Mouse (Mus musculus): ENCODE measurements at regions not wholly inside any gene's neighbourhood (a gene's known extent, or its start where the extent isn't known, plus 50 kb on each side); places are given as distances from the start of the nearest gene placed in this dataset.

DNA sequence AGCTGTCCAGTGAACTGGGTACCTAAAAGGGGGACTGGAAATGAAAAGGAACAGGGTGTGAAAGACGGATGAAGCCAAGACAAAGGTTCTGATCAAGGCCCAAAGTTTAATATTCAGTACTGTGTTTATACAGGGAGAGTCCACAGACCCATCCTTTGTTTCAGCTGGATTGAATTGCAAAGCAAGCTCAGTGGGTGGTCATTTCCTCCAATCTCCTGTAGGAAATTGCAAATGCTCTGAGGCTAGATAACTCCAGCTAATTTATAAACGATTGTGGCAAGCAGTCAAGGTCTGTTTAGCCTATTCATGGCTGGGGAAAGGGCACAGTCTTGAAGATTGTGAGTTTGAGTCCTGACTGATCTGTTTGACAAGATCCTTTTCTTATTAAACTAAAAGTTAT, 650.3 kb downstream of the Ccdc50 start:
- Histone ChIP-seq H3K4me3 (no peak overlapping the region), H3K27ac (no peak overlapping the region)
- DNase-seq (ENCODE audit: low spot score in 2 of 2), result no peak
- TF ChIP-seq CTCF (conservative IDR thresholded peaks at IDR 0.05), result no peak

DNA sequence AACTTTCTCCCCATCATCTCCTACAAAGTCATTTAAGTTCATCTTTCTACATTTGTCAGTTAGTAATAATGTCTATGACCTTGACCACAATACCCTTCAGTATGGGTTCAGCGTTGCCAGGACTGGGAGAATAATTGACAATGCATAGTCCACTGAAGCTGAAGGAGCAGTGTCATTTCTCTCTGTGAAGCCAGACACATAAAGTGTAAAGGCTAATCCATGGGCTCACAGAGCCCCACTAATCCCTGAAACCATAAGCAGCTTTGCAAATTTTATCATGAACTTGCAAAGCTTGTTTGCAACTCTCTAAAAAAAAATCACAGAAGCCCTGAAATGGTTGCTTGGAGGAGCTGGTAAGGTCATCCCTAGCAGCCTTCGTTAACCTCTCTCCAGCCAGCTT, 654.4 kb downstream of the Ccdc50 start:
- Histone ChIP-seq H3K27ac (no peak overlapping the region), H3K4me3 (no peak overlapping the region)
- TF ChIP-seq CTCF (conservative IDR thresholded peaks at IDR 0.05), result no peak
- DNase-seq (ENCODE audit: low spot score in 2 of 2), result no peak

DNA sequence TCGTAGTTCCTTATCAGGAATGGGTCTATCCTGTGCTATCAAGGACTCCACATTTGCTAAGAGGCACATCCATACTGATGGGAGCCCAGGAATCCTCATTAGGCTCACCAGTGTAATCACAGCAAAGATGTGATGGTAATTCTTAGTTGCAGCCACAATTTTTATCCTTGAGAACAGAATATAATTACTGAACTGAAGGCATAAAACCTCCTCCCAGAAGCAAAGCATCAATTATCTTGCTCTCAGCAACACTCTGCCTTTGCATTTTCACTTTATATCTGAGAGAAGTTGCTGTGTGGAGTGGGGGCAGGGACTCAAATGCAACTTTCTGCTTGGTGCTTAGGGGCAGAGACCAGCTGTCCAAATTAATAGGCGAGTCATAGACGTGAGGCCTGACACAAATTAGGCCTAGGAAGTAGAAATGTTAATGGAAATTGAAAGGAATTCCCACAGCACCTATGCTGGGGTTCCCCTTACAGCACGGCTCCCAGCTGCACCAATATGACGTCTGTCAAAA, 676.2 kb downstream of the Ccdc50 start:
- no peak overlapping the region for H3K4me3 ChIP-seq
- H3K27ac ChIP-seq, result no peak overlapping the region
- no peak for DNase-seq (ENCODE audit: low spot score in 2 of 2)
- no peak for TF ChIP-seq CTCF (conservative IDR thresholded peaks at IDR 0.05)

DNA sequence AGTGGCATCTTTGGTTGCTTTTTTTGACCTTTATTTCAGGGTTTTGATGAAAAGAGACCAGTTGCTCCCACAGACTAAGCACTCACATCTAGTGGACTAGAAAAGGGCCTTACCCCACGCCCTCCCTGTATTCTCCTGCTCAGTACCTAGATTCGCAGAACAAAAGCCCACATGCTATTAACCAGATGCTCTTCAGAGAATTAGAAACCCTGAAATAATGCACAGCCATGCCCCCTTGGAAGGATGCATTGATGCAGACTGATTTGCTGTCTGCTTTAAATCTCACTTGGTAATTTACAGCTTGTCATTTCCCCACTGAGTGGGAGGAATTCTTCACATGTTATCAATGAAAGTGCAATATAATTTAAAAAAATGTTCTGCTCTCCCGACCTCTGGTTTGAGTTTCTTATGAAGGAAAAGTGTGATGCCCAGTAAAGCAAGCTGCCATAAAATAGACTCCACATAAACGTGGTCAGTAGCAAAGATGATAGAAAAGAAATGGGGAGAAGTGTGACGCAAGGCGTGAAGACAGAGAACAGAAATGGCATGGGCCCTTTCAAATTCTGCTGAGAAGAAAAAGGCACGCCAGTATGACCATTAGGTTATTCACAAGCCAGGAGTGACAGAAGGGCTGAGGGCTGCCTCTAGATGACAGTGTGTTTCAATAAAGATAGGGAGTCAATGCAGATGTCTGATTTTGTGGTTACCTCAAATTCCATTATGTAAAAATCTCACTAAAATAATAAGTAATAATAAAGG, 669.8 kb downstream of the Fgf12 start:
- Histone ChIP-seq H3K4me3 (no peak overlapping the region), H3K27ac (no peak overlapping the region)
- no peak for DNase-seq (ENCODE audit: low spot score in 2 of 2)
- no peak for TF ChIP-seq CTCF (conservative IDR thresholded peaks at IDR 0.05)

DNA sequence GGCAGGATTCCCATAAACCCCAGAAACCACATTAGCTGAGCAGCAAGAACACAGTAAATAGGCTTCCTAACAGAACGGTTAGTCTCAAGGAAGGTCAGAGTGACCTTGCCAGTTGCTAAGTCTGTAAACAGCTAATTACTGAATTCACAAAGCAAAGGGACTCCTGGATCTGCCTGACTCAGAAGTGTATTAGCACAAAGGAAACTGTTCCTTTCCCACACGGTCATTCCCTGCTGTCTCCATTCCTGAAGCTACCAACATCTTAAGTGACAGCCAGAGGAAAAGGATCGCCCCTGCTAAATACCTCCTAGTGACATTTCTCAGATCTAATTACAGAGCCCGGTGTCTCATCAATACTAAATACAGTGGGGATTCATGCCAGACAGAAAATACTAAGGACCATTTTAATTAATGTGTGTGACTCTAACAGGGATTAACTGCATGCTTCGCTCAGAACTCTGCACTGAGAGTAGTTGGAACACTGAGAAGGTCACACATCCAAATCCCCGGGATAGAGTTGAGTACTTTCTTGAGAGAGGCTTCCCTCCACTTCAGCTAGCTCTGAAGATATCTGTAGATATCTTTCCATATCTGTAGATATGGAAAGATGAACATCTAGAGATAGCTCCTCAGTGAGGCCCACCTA, 663.3 kb downstream of the Fgf12 start:
- H3K27ac ChIP-seq, result no peak overlapping the region
- TF ChIP-seq CTCF (conservative IDR thresholded peaks at IDR 0.05), result no peak
- H3K4me3 ChIP-seq, result no peak overlapping the region
- DNase-seq (ENCODE audit: low spot score in 2 of 2), result no peak

DNA sequence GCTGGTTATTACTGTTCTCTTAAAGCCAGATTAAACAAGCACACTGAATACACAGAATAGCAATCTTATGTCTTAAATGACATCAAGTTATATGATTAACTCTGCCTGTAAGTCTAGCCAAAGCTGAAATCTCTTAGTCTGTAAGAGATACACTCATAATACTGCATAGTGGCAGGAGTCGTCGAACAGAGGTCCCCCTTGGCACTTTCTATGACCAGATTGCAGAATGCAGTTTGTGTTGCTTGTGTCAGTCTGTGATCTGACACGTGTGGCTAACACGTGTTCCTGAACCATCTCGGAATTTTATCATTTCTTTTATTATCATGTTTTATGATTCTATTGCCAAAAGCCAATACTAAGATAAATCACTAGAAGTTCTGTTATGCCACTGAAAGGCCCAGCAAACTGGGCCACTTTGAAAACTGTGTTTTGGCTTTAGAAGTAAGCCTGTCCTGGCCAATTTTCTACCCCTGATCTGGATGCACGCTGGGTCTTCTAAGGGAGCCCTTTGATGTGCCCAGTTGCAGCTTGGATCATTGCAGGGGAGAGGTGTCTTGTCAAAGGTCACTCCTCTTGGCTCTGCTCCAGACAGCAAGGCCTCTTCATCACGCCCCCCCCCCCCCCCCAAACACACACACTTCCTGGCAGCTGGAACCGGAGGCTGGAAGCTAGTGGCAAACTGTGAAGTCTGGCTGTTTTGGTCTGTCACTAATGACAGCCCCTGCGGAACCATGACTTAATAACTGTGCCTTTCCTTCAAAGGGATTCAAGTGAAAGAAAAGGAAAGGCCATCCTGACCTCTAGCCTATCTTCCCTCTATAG, 648.4 kb downstream of the Fgf12 start:
- Histone ChIP-seq H3K4me3 (no peak overlapping the region), H3K27ac (no peak overlapping the region)
- TF ChIP-seq CTCF (conservative IDR thresholded peaks at IDR 0.05), result no peak
- no peak for DNase-seq (ENCODE audit: low spot score in 2 of 2)

DNA sequence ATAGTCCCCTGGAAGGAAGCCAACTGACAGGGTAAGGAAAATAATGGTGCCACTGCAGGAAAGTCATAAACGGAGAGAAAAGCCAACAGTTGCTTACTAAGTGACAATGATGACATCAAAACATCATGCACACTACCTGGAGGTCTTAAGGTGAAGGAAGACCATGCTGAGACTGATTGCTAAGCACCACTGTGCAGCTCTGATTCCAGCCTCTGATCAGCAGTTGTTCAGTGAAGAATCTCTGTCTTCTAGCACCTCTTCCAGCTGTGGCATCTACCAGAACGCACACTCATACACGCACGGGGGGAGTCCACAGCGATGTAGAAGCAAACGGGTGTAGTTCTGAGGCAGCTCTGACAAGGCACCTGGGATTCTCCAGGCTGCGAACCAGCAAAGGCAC, 647.8 kb downstream of the Fgf12 start:
- TF ChIP-seq CTCF (conservative IDR thresholded peaks at IDR 0.05), result no peak
- no peak overlapping the region for H3K4me3 ChIP-seq
- DNase-seq (ENCODE audit: low spot score in 2 of 2), result no peak
- no peak overlapping the region for H3K27ac ChIP-seq

DNA sequence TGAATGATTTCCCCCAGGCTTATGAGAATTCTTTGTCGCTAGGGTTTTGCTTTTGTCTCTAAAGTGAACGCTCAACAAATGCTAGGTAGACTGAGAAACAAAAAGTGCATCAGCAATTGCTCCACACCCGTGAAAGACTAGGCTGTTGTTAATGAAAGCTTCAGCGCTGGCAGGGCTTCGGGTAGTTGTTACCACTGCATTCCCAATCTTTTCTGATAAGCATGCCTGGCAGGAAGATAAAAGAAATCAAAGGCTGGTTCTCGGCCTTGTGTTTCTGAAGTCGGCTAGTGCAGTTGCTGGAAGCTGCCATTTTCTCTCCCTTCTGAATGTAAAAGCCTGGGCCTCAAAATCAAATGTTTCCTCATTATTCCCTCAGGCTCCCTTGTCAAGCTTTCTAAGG, 647.0 kb downstream of the Fgf12 start:
- H3K4me3 ChIP-seq, result no peak overlapping the region
- no peak for TF ChIP-seq CTCF (conservative IDR thresholded peaks at IDR 0.05)
- H3K27ac ChIP-seq, result no peak overlapping the region
- no peak for DNase-seq (ENCODE audit: low spot score in 2 of 2)

DNA sequence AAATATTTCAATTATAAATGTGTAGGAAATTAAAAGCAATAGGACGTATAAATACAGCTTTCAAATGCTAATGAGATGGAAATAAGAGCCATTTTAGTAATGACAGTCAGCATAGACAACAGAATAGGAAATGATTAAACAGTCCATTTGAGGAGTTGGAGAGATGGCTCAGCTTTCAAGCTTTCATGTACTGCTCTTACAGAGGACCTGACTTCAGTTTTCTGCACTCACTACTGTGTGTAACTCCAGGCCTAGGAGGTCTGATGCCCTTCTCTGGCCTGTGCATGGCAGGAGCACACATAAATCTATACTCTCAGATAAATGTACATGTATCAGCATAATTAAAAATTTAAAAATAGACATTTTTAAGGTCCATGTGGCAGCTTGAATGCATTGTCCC, 643.1 kb downstream of the Fgf12 start:
- no peak overlapping the region for H3K4me3 ChIP-seq
- no peak for TF ChIP-seq CTCF (conservative IDR thresholded peaks at IDR 0.05)
- no peak overlapping the region for H3K27ac ChIP-seq

More for the DNA sequence above, 643.1 kb downstream of the Fgf12 start:
- no peak for DNase-seq (ENCODE audit: low spot score in 2 of 2)

Data from layer of hippocampus, adult 2 months (tissue).